Mouse (Mus musculus): ENCODE results near the gene Olfr1009. TPM values are rescaled to one million over a fixed set of nuclear protein-coding genes. Genes with fewer than 3 reads are reported as not detected.

Gene Olfr1009
- polyA plus RNA-seq, 1 experiment = not detected

GRCm38 (mm10) chr2:85766798-85767197 lies 51.6 kb downstream of the Olfr1009 start, which contains the start of gene Olfr1013:
Gene Olfr1013, plus strand, starts transcription at chr2:85767098.
- no peaks in the 10 kb centered on the region for H3K36me3 ChIP-seq (ENCODE audit: control insufficient read depth, insufficient read depth, low read length)
- TF ChIP-seq CTCF (IDR thresholded peaks at IDR 0.05; ENCODE audit: extremely low read depth, insufficient read length, insufficient replicate concordance, low read depth, low read length) (no peak), POLR2A (IDR thresholded peaks at IDR 0.05; ENCODE audit: low read depth, low read length) (no peak)
- no peaks in the 10 kb centered on the region for H3K27me3 ChIP-seq (ENCODE audit: control insufficient read depth, insufficient read depth, low read length)
- no peaks in the 10 kb centered on the region for H3K4me1 ChIP-seq (ENCODE audit: control insufficient read depth, insufficient read depth, insufficient read length, low read length)
- H3K27ac ChIP-seq (ENCODE audit: insufficient read depth, low read depth, low read length) = no peak within 1 kb of the TSS
- H3K4me3 ChIP-seq (ENCODE audit: low read depth, low read length) = no peak within 1 kb of the TSS

- H3K36me3 ChIP-seq (ENCODE audit: control insufficient read depth, insufficient read depth, low read length) = no peaks in the 10 kb centered on the region
- no peak within 1 kb of the TSS for H3K4me3 ChIP-seq (ENCODE audit: low read depth, low read length)
- H3K27ac ChIP-seq (ENCODE audit: insufficient read depth, low read depth, low read length) = no peak within 1 kb of the TSS
- TF ChIP-seq CTCF (IDR thresholded peaks at IDR 0.05; ENCODE audit: extremely low read depth, insufficient read length, insufficient replicate concordance, low read depth, low read length) (no peak), POLR2A (IDR thresholded peaks at IDR 0.05; ENCODE audit: low read depth, low read length) (no peak)
- H3K27me3 ChIP-seq (ENCODE audit: control insufficient read depth, insufficient read depth, low read length) = no peaks in the 10 kb centered on the region
- H3K4me1 ChIP-seq (ENCODE audit: control insufficient read depth, insufficient read depth, insufficient read length, low read length) = no peaks in the 10 kb centered on the region
Observed at GRCm38 (mm10) chr2:85772413-85772812, 57.2 kb downstream of the Olfr1009 start, which contains the start of gene Olfr1014. Gene Olfr1014, plus strand, starts transcription at chr2:85772713.

Other genes with a start within 250 kb of the Olfr1009 start
- not detected in 2 replicates for gene 4833423E24Rik, start 196.4 kb upstream of the Olfr1009 start, polyA plus RNA-seq (2012; rRNA removed)
- not detected in 2 replicates for gene Olfr996, start 136.2 kb upstream of the Olfr1009 start, polyA plus RNA-seq (2012; rRNA removed)
- not detected in 2 replicates for gene Olfr998, start 126.5 kb upstream of the Olfr1009 start, polyA plus RNA-seq (2012; rRNA removed)
- gene Olfr1000, start 103.5 kb upstream of the Olfr1009 start, polyA plus RNA-seq (2012; rRNA removed) = not detected in 2 replicates
- not detected in 2 replicates for gene Olfr1002, start 64.7 kb upstream of the Olfr1009 start, polyA plus RNA-seq (2012; rRNA removed)
- gene Olfr154, start 51.0 kb upstream of the Olfr1009 start, polyA plus RNA-seq (2012; rRNA removed) = not detected in 2 replicates
- not detected in 2 replicates for gene Olfr1006, start 36.7 kb upstream of the Olfr1009 start, polyA plus RNA-seq (2012; rRNA removed)
- gene Olfr1008, start 26.0 kb upstream of the Olfr1009 start, polyA plus RNA-seq (2012; rRNA removed) = not detected in 2 replicates
- not detected in 2 replicates for gene Olfr1012, start 47.3 kb downstream of the Olfr1009 start, polyA plus RNA-seq (2012; rRNA removed)
- not detected in 2 replicates for gene Olfr1013, start 51.7 kb downstream of the Olfr1009 start, polyA plus RNA-seq (2012; rRNA removed)
- gene Olfr1014, start 57.3 kb downstream of the Olfr1009 start, polyA plus RNA-seq (2012; rRNA removed) = not detected in 2 replicates
- gene Olfr1015, start 66.6 kb downstream of the Olfr1009 start, polyA plus RNA-seq (2012; rRNA removed) = not detected in 2 replicates
- not detected in 2 replicates for gene Olfr1016, start 87.1 kb downstream of the Olfr1009 start, polyA plus RNA-seq (2012; rRNA removed)
- not detected in 2 replicates for gene Olfr1018, start 103.1 kb downstream of the Olfr1009 start, polyA plus RNA-seq (2012; rRNA removed)
- not detected in 2 replicates for gene Olfr1019, start 130.1 kb downstream of the Olfr1009 start, polyA plus RNA-seq (2012; rRNA removed)
- not detected in 2 replicates for gene Olfr1020, start 131.6 kb downstream of the Olfr1009 start, polyA plus RNA-seq (2012; rRNA removed)
- gene Olfr1022, start 153.2 kb downstream of the Olfr1009 start, polyA plus RNA-seq (2012; rRNA removed) = not detected in 2 replicates
- not detected in 2 replicates for gene Olfr1023, start 170.2 kb downstream of the Olfr1009 start, polyA plus RNA-seq (2012; rRNA removed)
- not detected in 2 replicates for gene Olfr1024, start 189.6 kb downstream of the Olfr1009 start, polyA plus RNA-seq (2012; rRNA removed)
- not detected in 2 replicates for gene Olfr1025-ps1, start 199.8 kb downstream of the Olfr1009 start, polyA plus RNA-seq (2012; rRNA removed)
- gene Olfr1026, start 206.1 kb downstream of the Olfr1009 start, polyA plus RNA-seq (2012; rRNA removed) = not detected in 2 replicates
- gene Olfr1028, start 235.0 kb downstream of the Olfr1009 start, polyA plus RNA-seq (2012; rRNA removed) = not detected in 2 replicates